Mouse (Mus musculus) thymus, postnatal 0 days (tissue): ENCODE data around the gene Slc6a16. TPM values are rescaled to one million over a fixed set of nuclear protein-coding genes. Genes with fewer than 3 reads are reported as not detected.
A peak's percentile ranks its signal among the peaks of the same experiment; 100 is the strongest.

Experiments
- DNase-seq: peaks from one replicate; pipeline ENCODE4 v3.0.0-alpha.2; 2015; ENCODE audit warnings: low spot score
- polyA plus RNA-seq: library from polyadenylated mRNA; unstranded; fragments of >200 nt; fragmentation: Nextera tagmentation; extraction: Ambion mirVana; gene quantifications from 2 replicates; pipeline ENCODE4 v1.2.1, GENCODE M21; 2015

Gene Slc6a16
- polyA plus RNA-seq, 1 experiment from 2014 or later, result 0.17 TPM

DNA sequence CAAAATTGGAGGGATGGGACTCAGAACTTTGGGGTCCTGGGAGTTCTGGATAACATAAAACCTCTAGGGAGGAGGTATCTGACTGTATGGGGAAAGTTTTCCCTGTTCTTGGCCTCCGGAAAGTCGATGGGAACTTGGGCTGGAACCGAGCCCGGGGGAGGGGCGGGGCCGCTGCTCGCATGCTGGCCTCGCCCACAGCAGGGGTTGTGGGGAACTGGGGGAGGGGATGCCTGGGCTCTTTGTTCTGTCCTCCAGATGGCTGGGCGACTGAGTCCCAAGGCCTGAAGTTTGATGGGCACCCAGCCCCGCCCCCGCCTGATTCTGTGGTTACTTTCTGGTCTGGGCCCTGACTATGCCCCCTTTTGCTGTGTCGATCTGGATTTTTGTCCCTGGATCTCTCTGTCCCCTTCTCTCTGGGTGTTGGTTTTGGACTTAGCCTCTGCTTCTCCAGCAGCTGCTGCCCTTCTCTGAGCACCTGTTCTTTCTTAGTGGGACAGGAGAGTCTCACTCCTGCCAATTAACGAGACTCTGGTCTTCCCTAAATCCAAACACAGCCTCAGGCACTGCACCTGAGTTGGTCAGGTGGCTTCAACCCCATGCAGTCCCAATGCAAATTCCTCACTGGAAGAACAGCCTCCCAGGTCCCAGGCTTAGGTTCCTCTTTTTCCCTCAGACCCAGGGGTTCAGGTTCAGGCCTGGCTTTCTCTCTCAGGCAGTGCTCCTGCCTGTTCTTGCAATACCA lies 24.3 kb upstream of the Slc6a16 start:
- DNase-seq, result no peak

DNA sequence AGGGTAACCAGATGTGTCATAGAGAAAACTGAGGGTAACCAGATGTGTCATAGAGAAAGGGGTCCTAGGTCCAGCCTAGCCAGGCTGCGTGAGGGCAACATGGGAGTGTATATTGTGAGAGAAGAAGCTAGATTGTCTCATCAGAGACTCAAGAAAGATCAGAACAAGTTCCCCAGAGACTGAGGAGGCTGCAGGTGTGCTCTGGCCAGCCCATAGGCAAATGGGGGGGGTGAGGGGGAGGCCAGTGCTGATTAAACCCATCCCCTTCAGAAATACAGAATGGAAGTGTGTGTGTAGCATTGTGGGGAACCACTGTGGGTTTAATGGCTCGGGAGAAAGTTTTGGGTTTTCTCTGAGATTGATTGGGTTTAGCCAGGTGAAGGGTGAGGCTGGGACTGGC lies 19.2 kb upstream of the Slc6a16 start:
- DNase-seq, result no peak

DNA sequence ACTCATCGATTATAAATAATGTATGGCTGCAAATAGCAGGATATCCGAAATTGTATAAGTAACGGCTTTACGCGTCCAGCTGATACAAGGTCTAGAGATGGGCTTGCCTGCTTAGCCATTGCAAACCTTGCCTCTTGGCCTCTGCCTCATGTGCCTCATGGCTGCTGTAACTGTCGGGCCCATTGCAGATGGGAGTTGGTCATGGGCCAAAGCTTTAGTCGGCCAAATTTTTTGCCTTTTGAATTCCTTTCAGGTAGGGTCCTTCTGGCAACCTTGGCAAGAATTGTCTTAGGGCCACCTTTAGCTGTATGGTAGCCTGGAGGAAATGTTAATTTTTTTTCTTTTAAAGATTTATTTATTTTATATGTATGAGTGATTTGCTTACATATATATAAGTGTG lies 16.1 kb upstream of the Slc6a16 start:
- no peak for DNase-seq

DNA sequence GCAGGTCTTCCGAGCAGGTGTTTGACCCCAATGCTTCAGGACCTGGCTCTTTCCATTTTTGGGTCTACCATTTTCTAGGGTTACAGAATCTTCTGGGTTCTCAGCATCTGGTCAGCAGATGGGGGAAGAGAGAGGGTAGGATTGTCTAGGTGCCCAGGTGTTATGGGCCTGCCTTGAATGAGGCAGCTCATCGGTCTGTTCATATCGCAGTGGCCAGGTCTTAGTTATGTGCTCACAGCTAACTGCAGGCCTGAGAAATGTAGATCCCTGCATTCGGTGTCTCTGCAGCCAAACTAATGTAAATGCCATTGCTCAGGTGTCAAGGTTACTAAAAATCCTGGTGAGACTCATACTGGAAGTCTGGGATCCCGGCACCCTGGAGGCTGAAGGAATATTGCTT lies 14.5 kb upstream of the Slc6a16 start:
- DNase-seq, result no peak

DNA sequence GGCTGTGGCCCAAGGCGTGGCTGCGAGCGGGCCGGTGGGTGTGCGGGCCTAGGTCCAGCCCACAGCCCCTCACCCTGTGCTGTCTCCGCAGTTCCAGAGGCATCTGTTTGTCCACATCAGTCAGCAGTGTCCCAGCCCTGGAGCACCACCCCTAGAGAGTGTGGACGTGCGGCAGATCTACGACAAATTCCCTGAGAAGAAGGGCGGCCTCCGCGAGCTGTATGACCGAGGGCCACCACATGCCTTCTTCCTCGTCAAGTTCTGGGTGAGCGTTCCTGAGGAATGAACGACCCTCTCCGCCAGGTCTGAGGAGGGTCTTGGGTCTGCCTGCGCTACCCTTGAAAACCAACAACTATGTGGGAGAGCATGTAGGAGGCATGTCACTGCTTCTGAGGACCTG lies 12.3 kb upstream of the Slc6a16 start:
- DNase-seq, result no peak

DNA sequence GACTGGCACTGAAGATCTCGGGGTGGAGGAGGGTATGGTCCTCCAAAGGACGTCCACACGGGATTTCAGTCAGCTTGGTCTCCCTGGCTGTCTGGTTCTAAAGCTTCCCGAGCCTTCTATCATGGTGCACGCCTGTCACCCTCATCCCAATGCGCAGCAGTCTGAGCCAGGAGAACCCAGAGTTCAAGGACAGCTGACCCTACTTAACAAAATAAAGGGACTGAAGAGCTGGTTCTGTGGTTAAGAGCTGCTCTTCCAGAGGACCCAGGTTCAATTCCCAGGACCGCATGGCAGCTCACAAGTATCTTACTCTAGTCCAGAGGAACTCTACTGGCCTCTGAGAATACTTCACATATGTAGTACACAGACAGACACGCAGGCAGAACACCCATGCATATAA lies 11.8 kb upstream of the Slc6a16 start:
- DNase-seq, result no peak

DNA sequence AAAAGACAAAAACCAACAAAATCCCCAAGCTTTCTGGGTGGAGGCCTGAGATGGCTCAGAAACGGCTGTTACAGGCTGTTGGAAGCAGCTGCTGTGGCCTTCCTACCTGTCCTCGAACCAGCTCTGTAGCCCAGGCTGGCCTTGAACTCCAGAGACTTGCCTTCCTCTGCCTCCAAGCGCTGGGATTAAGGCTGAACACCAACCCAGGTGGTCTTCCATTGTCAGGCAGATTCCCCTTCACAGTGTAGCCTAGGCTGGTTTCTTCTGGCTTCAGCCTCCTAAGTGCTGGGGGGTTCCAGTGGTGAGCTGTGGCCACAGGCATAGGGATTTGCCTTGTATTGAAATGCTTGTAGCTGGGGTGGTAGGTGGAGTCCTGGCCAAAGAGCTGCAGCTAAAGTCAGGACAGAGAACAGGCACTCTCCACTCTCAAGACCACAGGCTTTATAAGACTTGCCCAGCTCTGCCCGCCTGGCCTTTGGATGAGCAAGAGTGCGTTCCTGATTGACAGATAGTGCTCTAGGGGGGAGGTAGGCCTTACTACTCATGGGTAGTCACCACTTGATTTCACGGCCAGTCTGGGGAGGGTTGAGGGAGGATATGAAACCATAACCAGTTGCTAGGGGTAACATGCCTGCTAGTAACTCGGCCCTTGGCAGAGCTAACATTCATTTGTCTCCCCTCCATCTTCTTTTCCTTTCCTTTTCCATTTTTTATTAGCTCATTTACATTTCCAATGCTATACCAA lies 11.3 kb upstream of the Slc6a16 start:
- DNase-seq, result no peak

DNA sequence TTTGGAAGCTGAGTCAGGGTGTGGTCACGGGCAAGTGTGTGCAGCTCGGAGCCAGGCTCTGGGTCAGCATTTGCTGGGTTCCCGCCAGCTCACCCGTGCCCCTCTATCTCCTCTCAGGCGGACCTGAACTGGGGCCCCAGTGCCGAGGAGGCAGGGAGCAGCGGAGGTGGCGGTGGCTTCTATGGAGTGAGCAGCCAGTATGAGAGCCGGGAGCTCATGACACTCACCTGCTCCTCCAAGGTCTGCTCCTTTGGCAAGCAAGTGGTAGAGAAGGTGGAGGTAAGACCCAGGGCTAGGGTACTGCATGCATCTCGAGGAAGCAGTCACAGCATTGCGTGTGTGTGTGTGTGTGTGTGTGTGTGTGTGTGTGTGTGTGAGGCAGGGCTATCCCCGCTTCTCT lies 9.7 kb upstream of the Slc6a16 start:
- no peak for DNase-seq

DNA sequence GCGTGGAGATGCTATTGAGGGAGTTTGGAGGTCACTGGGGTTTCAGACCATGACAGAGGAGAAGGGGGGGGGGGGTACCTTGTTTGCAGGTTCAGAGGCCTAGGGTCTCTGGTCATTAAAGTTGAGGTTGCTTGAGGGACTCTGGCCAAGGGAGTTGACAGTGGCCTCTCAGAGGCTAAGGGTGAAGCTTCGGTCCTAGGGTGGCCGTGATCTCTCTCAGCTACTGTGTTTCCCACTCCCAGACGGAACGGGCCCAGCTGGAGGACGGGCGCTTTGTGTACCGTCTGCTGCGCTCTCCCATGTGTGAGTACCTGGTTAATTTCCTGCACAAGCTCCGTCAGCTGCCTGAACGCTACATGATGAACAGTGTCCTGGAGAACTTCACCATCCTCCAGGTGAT lies 8.9 kb upstream of the Slc6a16 start:
- DNase-seq, result no peak

DNA sequence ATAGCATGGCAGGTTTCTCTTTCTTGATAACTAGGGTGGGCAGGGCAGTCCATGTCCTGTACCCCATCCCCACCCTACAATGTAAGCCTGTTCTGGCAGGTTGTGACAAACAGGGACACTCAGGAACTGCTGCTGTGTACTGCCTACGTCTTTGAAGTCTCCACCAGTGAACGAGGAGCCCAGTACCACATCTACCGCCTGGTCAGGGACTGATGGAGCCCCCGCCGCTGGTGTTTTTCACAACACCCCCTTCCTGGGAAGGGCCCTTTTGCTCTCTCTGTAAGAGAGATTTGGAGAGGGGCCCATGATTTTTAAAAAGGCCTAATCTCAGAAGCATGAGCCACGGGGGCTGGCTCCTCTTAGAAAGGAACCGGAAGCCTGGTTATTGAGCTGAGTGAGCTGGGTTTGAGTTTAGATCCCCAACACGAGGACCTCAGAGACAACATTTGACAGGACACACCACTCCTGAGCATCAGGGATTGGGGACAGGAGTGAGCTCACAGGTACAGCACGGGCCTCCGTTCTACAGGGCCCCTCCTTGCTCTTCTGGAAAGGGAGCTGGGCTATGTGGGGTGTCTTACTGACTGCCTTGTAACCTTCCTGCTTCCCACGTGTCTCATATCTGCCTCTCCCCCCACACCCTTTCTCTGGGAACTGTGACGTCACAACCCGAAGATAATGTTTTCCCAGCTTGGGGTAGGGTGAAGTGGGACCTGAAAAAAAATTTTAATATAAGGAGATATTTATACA lies 8.0 kb upstream of the Slc6a16 start:
- DNase-seq, result no peak

DNA sequence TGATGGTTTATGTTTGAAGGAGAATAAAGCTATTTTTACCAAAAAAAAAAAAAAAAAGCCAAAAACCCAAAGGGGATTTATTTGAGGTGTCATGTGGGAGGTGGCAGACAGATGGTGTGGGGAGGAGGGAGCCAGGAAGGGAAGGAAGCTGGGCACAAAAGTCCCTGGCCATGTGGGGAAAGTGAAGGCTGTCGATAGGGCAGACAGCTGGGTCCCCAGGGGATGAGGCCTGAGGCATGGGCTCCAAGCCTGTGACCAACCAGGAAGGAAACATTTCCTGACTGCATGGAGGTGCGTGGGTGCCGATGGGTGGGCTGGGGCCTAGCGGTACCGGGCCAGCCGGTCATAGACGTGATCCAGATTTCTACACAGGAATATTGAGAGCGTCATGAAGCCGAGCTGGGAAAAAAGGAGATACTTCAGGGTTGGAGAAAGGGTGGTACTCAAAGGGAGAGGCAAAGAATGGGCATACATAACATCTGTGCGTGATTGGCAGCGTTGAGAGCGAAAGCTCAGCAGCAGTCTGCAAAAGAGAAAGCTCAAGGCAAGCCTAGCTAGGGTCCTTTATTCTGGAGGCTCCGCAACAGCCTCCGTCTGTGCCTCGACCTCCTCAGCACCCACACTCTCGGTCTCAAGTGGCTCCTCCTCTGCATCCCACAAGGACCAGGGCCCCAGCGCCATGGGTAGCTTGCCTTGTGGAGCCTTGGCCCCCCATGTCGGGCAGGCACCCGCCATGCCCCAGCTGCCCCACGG lies 7.1 kb upstream of the Slc6a16 start:
- no peak for DNase-seq

DNA sequence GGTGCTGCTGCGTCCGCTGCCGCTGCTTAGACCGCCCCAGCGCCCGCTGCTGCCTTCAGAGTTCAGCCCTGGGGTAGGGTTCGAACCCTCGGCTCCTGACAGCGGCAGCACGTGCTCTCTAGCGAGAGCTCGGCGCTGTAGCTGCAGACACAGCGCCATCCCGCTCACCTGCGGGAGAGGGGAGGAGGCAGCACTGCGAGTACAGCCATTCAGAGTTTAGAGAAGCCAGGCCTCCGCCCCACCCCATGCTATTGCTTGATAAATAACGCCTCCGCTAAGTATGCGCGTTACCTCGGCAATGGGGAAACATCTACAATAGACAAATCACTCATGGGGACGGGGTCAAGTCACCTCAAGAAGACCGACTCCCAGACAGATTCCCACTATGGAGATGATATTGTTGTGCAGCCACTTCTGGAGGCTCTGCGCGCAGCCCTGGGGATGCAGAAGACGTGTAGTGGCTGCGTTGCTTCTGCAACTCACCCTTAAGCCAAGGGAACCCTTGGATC lies 6.5 kb upstream of the Slc6a16 start:
- DNase-seq, result no peak

DNA sequence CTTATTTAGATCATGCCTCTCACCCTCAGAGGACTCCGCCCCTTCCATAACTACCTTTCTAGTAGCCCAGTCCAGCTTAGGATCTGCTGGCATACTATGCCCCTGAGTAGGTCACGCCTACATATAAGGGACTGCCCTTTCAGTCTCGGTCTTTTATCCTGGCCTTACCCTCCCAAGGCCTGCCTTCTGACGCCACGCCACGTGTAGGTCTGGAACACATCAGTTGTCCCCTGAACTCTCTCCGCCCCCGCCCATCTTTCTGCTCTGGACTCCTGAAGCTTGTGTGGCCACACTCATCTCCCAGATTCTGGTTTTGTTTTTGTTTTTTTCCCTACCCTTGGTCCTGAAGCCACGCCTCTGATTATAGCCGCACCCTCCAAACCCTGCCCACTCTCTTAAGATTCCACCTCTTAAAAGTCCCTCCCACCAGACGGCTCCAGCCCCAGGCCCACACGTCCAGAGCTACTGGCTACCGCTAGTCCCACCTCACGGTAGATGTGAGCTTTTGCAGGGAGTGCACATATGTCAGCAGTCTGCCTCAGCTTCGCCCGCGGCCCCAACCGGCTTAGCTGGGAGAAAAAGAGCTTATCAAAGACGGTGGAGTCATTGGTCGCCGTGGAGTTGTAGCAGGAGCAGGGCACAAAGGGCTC lies 5.8 kb upstream of the Slc6a16 start:
- no peak for DNase-seq

DNA sequence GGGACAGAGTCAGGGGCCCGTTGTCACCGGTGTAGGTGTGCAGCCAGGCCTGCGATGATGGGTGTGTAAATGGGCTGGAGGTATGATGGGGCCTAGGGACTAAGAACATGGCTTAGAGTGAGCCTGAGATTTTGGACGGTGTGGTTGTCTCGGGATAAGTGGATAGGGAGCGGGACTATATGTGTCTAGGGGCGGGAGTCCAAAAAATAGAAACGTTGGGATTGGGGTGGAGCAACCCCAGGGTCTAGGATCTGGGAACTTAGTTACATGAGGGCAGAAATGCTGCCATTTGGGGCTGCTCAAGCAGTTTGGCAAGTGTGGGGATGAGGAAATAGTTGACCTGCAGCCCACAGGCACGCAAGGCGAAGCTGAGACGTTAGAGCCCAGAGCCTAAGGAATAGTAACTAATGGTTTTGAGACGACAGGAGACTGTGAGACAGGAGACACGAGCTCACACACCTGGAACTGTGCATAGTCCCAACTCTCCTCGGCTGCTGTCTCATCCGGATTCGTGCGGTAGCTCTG lies 5.2 kb upstream of the Slc6a16 start:
- DNase-seq, result no peak

DNA sequence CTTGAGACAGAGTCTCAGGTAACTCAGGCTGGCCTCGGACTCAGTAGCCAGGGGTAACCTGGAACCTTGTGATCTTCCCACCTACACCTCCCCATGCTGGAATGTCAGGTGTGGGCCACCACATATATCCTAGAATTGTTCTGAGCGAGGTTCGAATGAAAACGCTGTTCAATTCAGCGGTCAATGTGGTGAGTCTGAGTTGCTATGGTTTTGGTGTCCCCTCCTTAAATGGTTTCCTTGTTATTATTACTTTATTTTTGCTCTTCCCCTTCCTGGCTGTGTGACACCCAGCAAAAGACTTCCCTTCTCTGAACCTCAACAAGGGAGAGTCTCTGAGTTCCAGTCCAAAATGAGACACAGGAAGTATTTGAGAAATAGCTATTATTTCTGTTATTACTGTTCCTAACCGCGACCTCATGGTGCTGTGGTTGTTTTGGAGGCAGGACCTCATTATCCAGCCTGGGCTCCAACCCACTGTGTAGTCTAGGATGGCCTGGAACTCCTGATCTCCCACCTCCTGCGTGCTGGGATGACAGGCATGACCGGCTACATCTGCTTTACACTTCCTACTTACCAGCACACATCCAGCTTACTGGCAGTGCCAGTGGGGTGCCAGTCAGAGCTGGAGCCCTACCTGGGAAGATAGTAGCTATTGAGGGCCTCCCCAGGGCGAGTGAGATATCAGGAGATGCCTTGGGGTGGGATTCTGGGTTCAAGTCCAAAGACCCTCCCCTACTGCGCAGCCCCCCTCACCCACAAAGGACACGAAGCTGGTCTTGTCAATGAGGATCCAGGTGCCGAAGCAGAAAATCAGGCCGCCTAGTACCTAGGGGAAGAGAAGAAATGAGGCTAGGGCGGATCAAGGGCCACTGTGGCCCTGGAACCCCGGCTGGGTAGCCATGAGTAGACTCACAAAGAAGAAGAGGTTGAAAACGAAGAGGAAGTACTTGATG lies 2.9 kb upstream of the Slc6a16 start:
- no peak for DNase-seq

DNA sequence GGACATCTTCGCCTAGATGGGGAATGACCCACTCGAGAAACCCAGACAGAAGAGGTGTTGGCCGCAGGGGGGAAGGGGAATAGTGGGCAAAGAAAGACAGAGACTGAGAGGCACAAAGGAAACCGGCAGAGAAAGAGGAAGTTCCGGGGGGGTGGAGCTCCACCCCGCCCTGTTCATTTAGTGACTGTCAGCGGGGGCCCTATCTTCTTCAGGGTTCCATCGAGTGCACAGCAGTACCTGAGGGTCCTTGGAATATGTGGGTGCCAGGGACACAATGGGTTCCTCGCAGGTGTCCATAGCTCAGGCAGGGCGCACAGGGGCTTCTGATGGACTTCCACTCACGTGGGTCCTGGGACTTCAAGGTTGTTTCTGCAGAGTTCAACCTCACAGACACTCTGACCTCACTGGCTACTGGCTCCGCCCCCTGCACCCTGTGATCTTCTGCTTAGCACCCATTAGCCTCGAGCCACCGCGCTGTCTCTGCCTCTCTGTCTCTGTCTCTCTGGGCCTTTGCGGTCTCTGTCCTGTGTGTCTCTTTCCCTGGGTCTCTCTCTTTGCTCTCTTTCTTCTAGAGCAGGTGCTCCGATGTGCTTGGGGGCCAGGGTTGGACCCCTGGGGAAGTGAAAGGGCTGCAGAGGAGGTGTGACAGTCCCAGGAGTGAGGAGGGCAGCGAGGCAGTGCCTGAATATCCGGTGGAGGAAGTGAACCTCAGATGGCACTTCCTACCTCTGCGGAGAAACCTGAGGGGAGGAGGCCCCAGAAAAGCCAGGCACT lies 2.0 kb upstream of the Slc6a16 start, which contains the start of gene Cd37:
Gene Cd37, minus strand, starts transcription at position 393 of the 774 bp plus-strand sequence.
- peak; percentile 86 for DNase-seq

DNA sequence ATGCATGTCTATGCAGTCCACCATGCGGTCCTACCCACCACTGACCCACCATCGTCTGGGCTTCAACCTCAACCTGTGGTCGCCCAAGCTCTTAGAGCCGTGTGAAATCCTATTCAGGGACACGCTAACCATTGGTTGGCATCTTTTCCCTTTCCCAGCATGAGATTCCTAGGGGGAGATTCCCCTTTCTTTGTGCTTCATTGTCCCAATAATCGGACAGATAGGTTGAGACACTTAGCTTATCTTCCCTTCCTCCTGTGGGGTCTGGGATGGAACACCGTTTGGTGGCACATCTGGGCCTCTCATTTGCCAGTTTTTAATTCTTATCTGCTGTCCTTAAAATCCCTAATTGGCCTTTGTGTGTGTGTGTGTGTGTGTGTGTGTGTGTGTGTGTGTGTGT lies 776 bp upstream of the Slc6a16 start:
- DNase-seq, result no peak

DNA sequence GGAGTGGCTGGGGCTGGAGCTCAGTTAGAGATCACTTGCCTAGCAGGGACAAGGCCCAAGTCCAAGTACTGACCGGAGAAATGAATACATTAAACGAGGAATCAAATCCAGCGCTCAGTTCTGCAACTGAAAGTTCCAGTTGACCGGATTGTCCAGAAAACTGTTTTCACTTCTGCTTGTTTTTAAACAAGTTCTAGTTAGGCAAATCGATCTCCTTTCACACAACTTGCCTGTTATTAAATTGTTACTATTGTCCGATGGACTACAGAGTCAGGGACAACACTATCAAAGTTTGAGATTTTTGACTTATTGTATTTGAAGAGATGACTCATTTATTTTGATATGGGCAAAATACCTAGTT lies 484 bp downstream of the Slc6a16 start:
- no peak for DNase-seq

DNA sequence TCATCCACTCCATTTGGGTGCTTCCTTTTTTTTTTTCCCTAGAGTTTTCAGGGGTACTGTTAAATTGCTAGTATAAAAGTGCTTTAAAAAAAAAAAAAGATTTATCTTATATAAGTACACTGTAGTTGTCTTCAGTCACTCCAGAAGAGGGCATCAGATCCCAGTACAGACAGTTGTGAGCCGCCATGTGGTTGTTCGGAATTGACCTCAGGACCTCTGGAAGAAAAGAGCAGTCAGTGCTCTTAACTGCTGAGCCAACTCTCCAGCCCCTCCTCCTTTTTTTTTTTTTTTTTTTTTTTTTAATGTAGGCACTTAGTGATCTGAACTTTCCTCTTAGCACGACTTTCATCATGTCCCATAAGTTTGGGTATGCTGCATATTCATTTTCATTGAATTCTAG lies 6.8 kb downstream of the Slc6a16 start:
- DNase-seq, result no peak
